Mouse (Mus musculus) stomach, postnatal 0 days (tissue): ENCODE measurements around the gene Dnm3. TPM values are rescaled to one million over a fixed set of nuclear protein-coding genes. Genes with fewer than 3 reads are reported as not detected.

Experiments
- ATAC-seq: fragments of 200-750 bp; cut with Nextera tagmentation; 2 replicates; pipeline ENCODE4 v1.8.0; 2017; ENCODE audit not compliant: low FRiP score, low TSS enrichment
- DNase-seq: peaks from one replicate; pipeline ENCODE4 v3.0.0-alpha.2; 2016; ENCODE audit warnings: low spot score
- H3K27ac ChIP-seq: fragments of 300-500 bp; sonication (generic); replicated peaks from 2 replicates; pipeline ENCODE4 v1.5.1; 2014; ENCODE audit warnings: mild to moderate bottlenecking, control low read depth
- H3K27me3 ChIP-seq: fragments of 300-500 bp; sonication (generic); 2 replicates; pipeline ENCODE4 v1.6.1; 2014; ENCODE audit warnings: low read length; ENCODE audit not compliant: control insufficient read depth, insufficient read depth
- H3K36me3 ChIP-seq: fragments of 300-500 bp; sonication (generic); 2 replicates; pipeline ENCODE4 v1.6.1; 2014; ENCODE audit warnings: low read length, mixed read lengths; ENCODE audit not compliant: control insufficient read depth, insufficient read depth
- H3K4me1 ChIP-seq: fragments of 300-500 bp; sonication (generic); replicated peaks from 2 replicates; pipeline ENCODE4 v1.6.1; 2014; ENCODE audit warnings: antibody characterized with exemption; ENCODE audit not compliant: control insufficient read depth, insufficient read depth
- H3K4me2 ChIP-seq: fragments of 300-500 bp; sonication (generic); replicated peaks from 2 replicates; pipeline ENCODE4 v1.6.1; 2014; ENCODE audit warnings: low read depth, mild to moderate bottlenecking, control low read depth, moderate library complexity
- H3K4me3 ChIP-seq: fragments of 300-500 bp; sonication (generic); 2 replicates; pipeline ENCODE4 v1.5.1; 2014; ENCODE audit warnings: low read depth, low read length, control low read depth
- H3K9ac ChIP-seq: fragments of 300-500 bp; sonication (generic); 2 replicates; pipeline ENCODE4 v1.6.1; 2014; ENCODE audit warnings: mild to moderate bottlenecking, low read length, control low read depth, mixed read lengths
- H3K9me3 ChIP-seq: fragments of 300-500 bp; sonication (generic); 2 replicates; pipeline ENCODE4 v1.6.1; 2016; ENCODE audit warnings: low read length; ENCODE audit not compliant: control insufficient read depth
- CTCF ChIP-seq: IDR thresholded peaks from 2 replicates; pipeline ENCODE4 v1.5.1; 2016; ENCODE audit warnings: antibody characterized with exemption, low read depth, mild to moderate bottlenecking, moderate library complexity
- EP300 ChIP-seq: optimal IDR thresholded peaks from 2 replicates; pipeline ENCODE3; 2016; ENCODE audit warnings: antibody characterized with exemption
- WGBS: fragments of 180-500 bp; shearing (Covaris S2); extraction: QIAGEN DNeasy Blood & Tissue Kit; methylation state at CpG from one replicate; pipeline ENCODE4 v1.1.7; 2014; 5-methylcytosine and 5-hydroxymethylcytosine counted together
- polyA plus RNA-seq: library from polyadenylated mRNA; unstranded; fragments of >200 nt; fragmentation: Nextera tagmentation; extraction: Ambion mirVana; gene quantifications from 2 replicates; pipeline ENCODE4 v1.2.1, GENCODE M21; 2015

The Dnm3 gene
- polyA plus RNA-seq, 1 experiment from 2014 or later: 2.1 TPM

DNA sequence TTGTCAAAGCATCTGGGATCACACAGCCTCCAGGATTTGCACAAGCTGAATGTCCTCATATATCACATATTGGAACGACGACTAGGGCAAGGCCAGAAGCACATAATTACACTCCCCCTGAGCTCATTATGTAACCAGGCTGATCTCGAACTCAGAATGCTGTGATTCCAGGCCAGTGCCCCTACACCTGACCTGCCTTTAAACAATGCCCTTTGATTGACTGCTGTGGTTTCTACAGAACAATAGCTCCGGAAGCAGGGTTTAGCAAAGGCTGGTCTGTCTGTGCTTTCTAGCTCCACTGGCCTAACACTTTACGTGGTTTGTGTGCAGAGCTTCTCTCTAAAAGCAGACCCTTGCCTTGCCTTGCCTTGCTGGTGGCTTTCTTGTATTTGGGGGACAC is 315.6 kb downstream of the Dnm3 start:
- H3K36me3 ChIP-seq: no peaks in the 10 kb centered on the region
- WGBS: 39% methylated on average over 5 of the region's 5 CpGs
- ATAC-seq: no peak

DNA sequence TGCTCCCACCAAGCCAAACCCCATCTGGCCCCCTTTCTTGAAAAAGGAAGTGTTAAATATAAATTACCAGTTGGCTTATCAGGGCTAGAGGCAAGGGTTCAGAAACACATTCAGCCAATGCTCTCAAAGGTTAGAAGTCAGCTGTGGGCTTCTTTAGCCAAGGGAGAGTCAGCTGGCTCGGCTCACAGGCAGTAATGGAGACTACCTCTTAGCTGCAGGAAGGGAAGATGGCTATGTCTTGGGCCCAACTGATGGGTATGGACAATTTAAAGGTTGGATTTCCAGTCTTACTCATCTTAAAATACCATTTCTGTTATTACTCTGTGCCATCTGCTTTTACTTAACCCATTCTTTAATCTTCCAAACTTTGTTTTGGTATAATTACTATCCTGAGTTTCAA is 317.1 kb downstream of the Dnm3 start:
- H3K27me3 ChIP-seq: no peaks in the 10 kb centered on the region
- no peaks in the 10 kb centered on the region for H3K4me1 ChIP-seq
- no peaks in the 10 kb centered on the region for H3K36me3 ChIP-seq
- ATAC-seq (no peak), DNase-seq (no peak)
- no peak overlapping the region for H3K9ac ChIP-seq
- no peaks in the 10 kb centered on the region for H3K9me3 ChIP-seq
- H3K27ac ChIP-seq: no peak overlapping the region
- TF ChIP-seq EP300: no peak
- 59% methylated on average over 1 of the region's 1 CpGs for WGBS
- no peak overlapping the region for H3K4me3 ChIP-seq
- no peak overlapping the region for H3K4me2 ChIP-seq

More for the DNA sequence above, 315.6 kb downstream of the Dnm3 start:
- no peak overlapping the region for H3K27ac ChIP-seq
- no peak for TF ChIP-seq EP300
- TF ChIP-seq CTCF: no peak
- H3K4me1 ChIP-seq: no peaks in the 10 kb centered on the region
- no peak overlapping the region for H3K4me3 ChIP-seq
- no peaks in the 10 kb centered on the region for H3K9me3 ChIP-seq
- H3K4me2 ChIP-seq: no peak overlapping the region
- DNase-seq: no peak
- no peak overlapping the region for H3K9ac ChIP-seq
- H3K27me3 ChIP-seq: no peaks in the 10 kb centered on the region

DNA sequence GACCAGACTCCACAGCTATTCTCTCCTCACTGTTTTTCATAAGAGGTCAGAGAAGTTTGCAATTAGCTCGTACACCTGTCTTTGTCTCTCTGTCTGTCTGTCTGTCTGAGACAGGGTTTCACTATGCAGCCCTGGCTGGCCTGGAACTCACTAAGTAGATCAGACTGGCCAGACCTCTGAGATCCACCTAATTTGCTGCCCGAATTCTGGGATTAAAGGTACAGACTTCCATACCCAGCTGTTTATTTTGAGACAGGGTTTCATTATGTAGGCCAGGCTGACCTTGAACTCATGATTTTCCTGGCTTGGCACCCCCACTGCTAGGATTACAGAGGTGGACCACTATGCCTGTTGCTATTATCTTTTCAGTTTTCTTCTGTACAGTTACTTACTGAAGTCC is 319.3 kb downstream of the Dnm3 start:
- ATAC-seq (no peak), DNase-seq (no peak)
- TF ChIP-seq CTCF (no peak), EP300 (no peak)
- WGBS: 70% methylated on average over 2 of the region's 2 CpGs
- no peaks in the 10 kb centered on the region for H3K27me3 ChIP-seq
- no peak overlapping the region for H3K4me2 ChIP-seq
- H3K4me1 ChIP-seq: no peaks in the 10 kb centered on the region
- no peaks in the 10 kb centered on the region for H3K36me3 ChIP-seq
- H3K9ac ChIP-seq: no peak overlapping the region
- H3K27ac ChIP-seq: no peak overlapping the region
- no peak overlapping the region for H3K4me3 ChIP-seq
- H3K9me3 ChIP-seq: no peaks in the 10 kb centered on the region

- H3K9ac ChIP-seq: no peak overlapping the region
- no peaks in the 10 kb centered on the region for H3K36me3 ChIP-seq
- WGBS: 77% methylated on average over 5 of the region's 5 CpGs
- H3K4me1 ChIP-seq: no peaks in the 10 kb centered on the region
- H3K27ac ChIP-seq: no peak overlapping the region
- no peak for ATAC-seq
- no peaks in the 10 kb centered on the region for H3K9me3 ChIP-seq
- no peaks in the 10 kb centered on the region for H3K27me3 ChIP-seq
- H3K4me3 ChIP-seq: no peak overlapping the region
- no peak for DNase-seq
- no peak overlapping the region for H3K4me2 ChIP-seq
- TF ChIP-seq EP300 (no peak), CTCF (no peak)
Observed at GRCm38 (mm10) chr1:162157659-162158058, 320.2 kb downstream of the Dnm3 start.

DNA sequence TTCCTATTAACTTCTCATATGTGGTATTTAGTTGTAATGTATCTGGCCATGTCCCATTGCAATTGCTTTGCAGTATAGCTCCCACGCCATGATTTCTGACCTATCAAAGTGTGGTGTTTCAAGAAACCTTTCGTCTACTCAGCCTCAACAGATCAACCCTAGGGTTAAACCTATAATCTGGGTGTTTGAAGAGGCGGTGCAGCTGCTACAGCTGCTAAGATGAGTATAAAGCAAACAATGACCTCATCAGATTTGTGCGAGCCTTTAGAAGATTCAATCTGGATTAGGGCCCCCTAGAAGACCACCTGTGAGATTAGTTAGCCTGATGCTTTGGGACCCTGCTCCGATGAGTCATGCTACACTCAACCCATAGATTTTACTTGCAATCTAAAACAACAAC is 321.0 kb downstream of the Dnm3 start:
- TF ChIP-seq CTCF (no peak), EP300 (no peak)
- Histone ChIP-seq H3K9ac (no peak overlapping the region), H3K4me1 (no peaks in the 10 kb centered on the region), H3K9me3 (no peaks in the 10 kb centered on the region), H3K27ac (no peak overlapping the region), H3K36me3 (no peaks in the 10 kb centered on the region), H3K4me2 (no peak overlapping the region), H3K27me3 (no peaks in the 10 kb centered on the region), H3K4me3 (no peak overlapping the region)
- no peak for ATAC-seq
- 38% methylated on average over 5 of the region's 5 CpGs for WGBS
- DNase-seq: no peak

DNA sequence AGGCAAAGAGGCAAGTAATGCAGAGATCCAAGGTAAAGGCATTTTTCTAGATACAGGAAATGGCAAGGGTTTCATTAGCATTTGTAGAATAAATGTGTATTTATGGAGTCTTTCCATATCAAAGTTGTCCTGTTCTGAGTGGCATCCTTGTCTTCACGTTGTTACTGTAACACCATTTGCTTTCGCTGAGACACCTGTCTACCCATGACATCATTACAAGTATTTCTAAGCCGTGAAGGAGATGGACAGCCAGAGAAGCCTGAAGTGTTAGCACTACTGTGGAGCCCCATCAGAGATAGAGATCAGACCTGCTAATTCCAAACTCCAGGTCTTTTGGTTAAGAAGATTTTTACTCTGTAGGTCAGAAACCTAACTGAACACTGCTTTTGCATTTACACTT is 322.3 kb downstream of the Dnm3 start:
- no peak for DNase-seq
- Histone ChIP-seq H3K36me3 (no peaks in the 10 kb centered on the region), H3K9me3 (no peaks in the 10 kb centered on the region), H3K27me3 (no peaks in the 10 kb centered on the region), H3K9ac (no peak overlapping the region), H3K27ac (no peak overlapping the region), H3K4me3 (no peak overlapping the region), H3K4me1 (no peaks in the 10 kb centered on the region), H3K4me2 (no peak overlapping the region)
- no peak for TF ChIP-seq EP300
- TF ChIP-seq CTCF: no peak
- no peak for ATAC-seq
- 84% methylated on average over 3 of the region's 3 CpGs for WGBS
